Mouse (Mus musculus) C2C12 (cell line): ENCODE measurements around the gene Atxn2l. TPM values are rescaled to one million over a fixed set of nuclear protein-coding genes. Genes with fewer than 3 reads are reported as not detected.
"Not testable (repeated sequence)": the region's sequence is repeated elsewhere in the genome, so short reads cannot be mapped to it uniquely, and the experiment has no call there.

Experiments used
- H3K27me3 ChIP-seq: one replicate; pipeline ENCODE4 v1.6.1; 2011; ENCODE audit not compliant: control insufficient read depth, insufficient read depth, insufficient read length
- H3K36me3 ChIP-seq: one replicate; pipeline ENCODE4 v1.6.1; 2011; ENCODE audit not compliant: control insufficient read depth, insufficient read depth
- H3K4me3 ChIP-seq: one replicate; pipeline ENCODE4 v1.5.1; 2011; ENCODE audit warnings: mild to moderate bottlenecking, control low read depth; ENCODE audit not compliant: poor library complexity, insufficient read depth, severe bottlenecking
- H3K79me2 ChIP-seq: one replicate; pipeline ENCODE4 v1.6.1; 2011; ENCODE audit not compliant: control insufficient read depth, insufficient read depth
- H3K79me3 ChIP-seq: one replicate; pipeline ENCODE4 v1.6.1; 2011; ENCODE audit warnings: low read depth, control low read depth
- H3ac ChIP-seq: one replicate; pipeline ENCODE3; 2011; ENCODE audit warnings: low read depth; ENCODE audit not compliant: control insufficient read depth, insufficient read length
- CEBPB ChIP-seq: IDR thresholded peaks from one replicate; pipeline ENCODE4 v1.6.1; 2011; ENCODE audit warnings: low read depth, mild to moderate bottlenecking, control low read depth, moderate library complexity
- CTCF ChIP-seq: IDR thresholded peaks from one replicate; pipeline ENCODE4 v1.5.1; 2011; ENCODE audit not compliant: control insufficient read depth, insufficient read depth, insufficient read length
- FOSL1 ChIP-seq: IDR thresholded peaks from one replicate; pipeline ENCODE4 v1.8.0; 2011; ENCODE audit warnings: mild to moderate bottlenecking, low read length; ENCODE audit not compliant: poor library complexity, insufficient read depth, severe bottlenecking
- MAX ChIP-seq: IDR thresholded peaks from one replicate; pipeline ENCODE4 v1.6.1; 2011; ENCODE audit warnings: mild to moderate bottlenecking, control low read depth
- MYOD1 ChIP-seq: IDR thresholded peaks from one replicate; pipeline ENCODE4 v1.6.1; 2011; ENCODE audit warnings: low read depth; ENCODE audit not compliant: control insufficient read depth, insufficient read length
- MYOG ChIP-seq: IDR thresholded peaks from one replicate; pipeline ENCODE4 v1.6.1; 2011; ENCODE audit not compliant: control insufficient read depth, insufficient read length; ENCODE audit errors: extremely low read depth
- USF1 ChIP-seq: IDR thresholded peaks from one replicate; pipeline ENCODE4 v1.6.1; 2011; ENCODE audit warnings: low read depth, mild to moderate bottlenecking, control low read depth, moderate library complexity
- polyA plus RNA-seq: library from polyadenylated mRNA; unstranded; fragments of >200 nt; fragmentation: generic; extraction: Trizol; gene quantifications from one replicate; pipeline ENCODE4 v1.2.1, GENCODE M21; 2012; ENCODE audit warnings: missing spikeins

Atxn2l gene
- polyA plus RNA-seq, 1 experiment, result 73.0 TPM

DNA sequence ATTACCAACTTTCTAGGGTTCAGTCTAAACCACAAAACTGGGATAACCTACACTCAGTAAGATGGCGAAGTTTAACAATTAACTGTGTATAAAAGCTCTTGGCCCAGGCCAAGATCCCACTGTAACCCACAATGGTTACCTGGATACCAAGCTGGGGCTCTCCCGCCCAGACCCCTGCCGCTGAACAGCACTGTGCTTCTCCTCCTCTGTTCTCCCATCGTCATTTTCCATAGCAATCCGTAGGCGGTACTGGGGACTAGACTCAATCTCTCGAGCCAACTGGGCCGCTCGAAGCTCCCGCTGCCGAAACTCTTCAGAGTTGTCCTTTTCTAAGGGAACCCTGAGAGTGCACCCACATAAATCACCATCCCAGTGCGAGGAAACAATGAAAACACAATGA is 5.3 kb downstream of the Atxn2l start:
- H3K27me3 ChIP-seq, result no peaks in the 10 kb centered on the region
- peaks cover 57% of the 10 kb centered on the region for H3K79me2 ChIP-seq
- no peak overlapping the region for H3ac ChIP-seq
- H3K4me3 ChIP-seq, result no peak overlapping the region
- TF ChIP-seq MAX (no peak), CEBPB (no peak), CTCF (no peak), MYOD1 (no peak), MYOG (no peak), FOSL1 (no peak), USF1 (no peak)
- H3K79me3 ChIP-seq, result peaks cover 39% of the 10 kb centered on the region
- peaks cover 81% of the 10 kb centered on the region for H3K36me3 ChIP-seq

DNA sequence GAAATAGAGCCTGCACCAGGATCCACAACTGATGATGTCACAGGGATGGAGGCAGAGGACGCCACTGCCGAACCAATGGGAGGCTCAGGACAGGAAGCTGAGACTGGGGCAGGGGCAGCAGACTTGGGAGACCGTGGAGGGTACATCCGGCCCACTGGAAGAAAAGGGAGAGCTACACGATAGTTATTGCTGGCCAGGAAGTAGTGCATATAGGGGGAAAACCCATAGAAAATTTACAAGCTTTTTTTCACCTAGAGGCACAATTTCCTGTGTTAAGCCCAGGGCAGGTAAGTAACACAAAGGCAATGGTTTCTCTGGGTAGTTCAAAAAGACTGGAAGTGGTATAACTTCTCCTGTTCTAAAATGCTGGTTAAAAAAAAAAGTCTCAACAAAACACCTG is 6.8 kb downstream of the Atxn2l start:
- H3K79me3 ChIP-seq, result peaks cover 35% of the 10 kb centered on the region
- H3K27me3 ChIP-seq, result no peaks in the 10 kb centered on the region
- H3K36me3 ChIP-seq, result peaks cover 82% of the 10 kb centered on the region
- no peak overlapping the region for H3K4me3 ChIP-seq
- H3K79me2 ChIP-seq, result peaks cover 46% of the 10 kb centered on the region
- TF ChIP-seq USF1 (no peak), MYOG (no peak), CTCF (no peak), FOSL1 (no peak)
- no peak overlapping the region for H3ac ChIP-seq

- Histone ChIP-seq H3K27me3 (no peaks in the 10 kb centered on the region), H3K79me3 (peaks cover 12% of the 10 kb centered on the region), H3K79me2 (peaks cover 23% of the 10 kb centered on the region), H3K4me3 (no peak overlapping the region), H3ac (no peak overlapping the region), H3K36me3 (peaks cover 74% of the 10 kb centered on the region)
- TF ChIP-seq MYOD1, result no peak
- no peak for TF ChIP-seq USF1
- TF ChIP-seq FOSL1, result no peak
- no peak for TF ChIP-seq CTCF
- TF ChIP-seq MYOG, result no peak
- no peak for TF ChIP-seq MAX
- TF ChIP-seq CEBPB, result no peak
These were observed 9.1 kb downstream of the Atxn2l start for GRCm38 (mm10) chr7:126494120-126494519.

DNA sequence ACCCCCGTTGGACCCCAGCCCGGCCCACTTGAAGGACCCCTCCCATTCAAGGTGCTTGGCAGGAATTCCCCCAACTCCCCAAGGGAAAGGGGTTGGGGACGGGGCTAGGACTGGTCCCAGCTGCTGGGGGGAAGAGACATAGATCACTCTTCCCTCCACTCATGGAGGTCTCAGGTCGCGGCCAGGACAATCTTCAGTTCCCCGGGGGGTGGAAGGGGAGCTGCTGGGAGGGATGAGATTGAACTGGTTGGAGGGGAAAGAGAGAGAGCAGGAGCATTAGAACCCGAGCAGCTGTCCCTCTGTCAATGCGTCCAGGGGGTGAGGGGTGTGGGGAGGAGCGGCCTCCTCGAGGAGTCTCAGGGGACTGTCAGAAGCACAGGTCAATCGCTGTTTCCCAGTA is 11.3 kb downstream of the Atxn2l start:
- peaks cover 59% of the 10 kb centered on the region for H3K36me3 ChIP-seq
- TF ChIP-seq USF1 (no peak), MYOD1 (no peak)
- H3ac ChIP-seq, result no peak overlapping the region
- no peaks in the 10 kb centered on the region for H3K27me3 ChIP-seq
- no peak overlapping the region for H3K4me3 ChIP-seq
- peaks cover 15% of the 10 kb centered on the region for H3K79me3 ChIP-seq
- peaks cover 19% of the 10 kb centered on the region for H3K79me2 ChIP-seq

GRCm38 (mm10) chr7:126491005-126491404 is 12.2 kb downstream of the Atxn2l start:
- no peak for TF ChIP-seq USF1
- no peak for TF ChIP-seq CEBPB
- TF ChIP-seq MYOG, result no peak
- no peak for TF ChIP-seq MYOD1
- TF ChIP-seq MAX, result no peak
- TF ChIP-seq CTCF, result no peak
- no peak for TF ChIP-seq FOSL1
- Histone ChIP-seq H3K79me2 (peaks cover 19% of the 10 kb centered on the region), H3K36me3 (peaks cover 49% of the 10 kb centered on the region), H3K27me3 (no peaks in the 10 kb centered on the region), H3K79me3 (peaks cover 15% of the 10 kb centered on the region), H3K4me3 (no peak overlapping the region), H3ac (no peak overlapping the region)

- H3K79me3 ChIP-seq, result peaks cover 11% of the 10 kb centered on the region
- H3ac ChIP-seq, result peak overlapping the region; percentile 98
- peaks cover 19% of the 10 kb centered on the region for H3K79me2 ChIP-seq
- peak overlapping the region; percentile 50 for H3K4me3 ChIP-seq
- H3K36me3 ChIP-seq, result peaks cover 19% of the 10 kb centered on the region
- H3K27me3 ChIP-seq, result not testable (repeated sequence)
These were observed 15.4 kb downstream of the Atxn2l start for GRCm38 (mm10) chr7:126487617-126488385.
